Mouse (Mus musculus) C2C12 (cell line): ENCODE results near the gene Tssk3. TPM values are rescaled to one million over a fixed set of nuclear protein-coding genes. Genes with fewer than 3 reads are reported as not detected.
"Not testable (repeated sequence)": the region's sequence is repeated elsewhere in the genome, so short reads cannot be mapped to it uniquely, and the experiment has no call there.

ENCODE experiments used
- H3K27me3 ChIP-seq: one replicate; pipeline ENCODE4 v1.6.1; 2011; ENCODE audit not compliant: control insufficient read depth, insufficient read depth, insufficient read length
- H3K36me3 ChIP-seq: one replicate; pipeline ENCODE4 v1.6.1; 2011; ENCODE audit not compliant: control insufficient read depth, insufficient read depth
- H3K4me3 ChIP-seq: one replicate; pipeline ENCODE4 v1.5.1; 2011; ENCODE audit warnings: mild to moderate bottlenecking, control low read depth; ENCODE audit not compliant: poor library complexity, insufficient read depth, severe bottlenecking
- H3K79me2 ChIP-seq: one replicate; pipeline ENCODE4 v1.6.1; 2011; ENCODE audit not compliant: control insufficient read depth, insufficient read depth
- H3K79me3 ChIP-seq: one replicate; pipeline ENCODE4 v1.6.1; 2011; ENCODE audit warnings: low read depth, control low read depth
- H3ac ChIP-seq: one replicate; pipeline ENCODE3; 2011; ENCODE audit warnings: low read depth; ENCODE audit not compliant: control insufficient read depth, insufficient read length
- CEBPB ChIP-seq: IDR thresholded peaks from one replicate; pipeline ENCODE4 v1.6.1; 2011; ENCODE audit warnings: low read depth, mild to moderate bottlenecking, control low read depth, moderate library complexity
- CTCF ChIP-seq: IDR thresholded peaks from one replicate; pipeline ENCODE4 v1.5.1; 2011; ENCODE audit not compliant: control insufficient read depth, insufficient read depth, insufficient read length
- FOSL1 ChIP-seq: IDR thresholded peaks from one replicate; pipeline ENCODE4 v1.8.0; 2011; ENCODE audit warnings: mild to moderate bottlenecking, low read length; ENCODE audit not compliant: poor library complexity, insufficient read depth, severe bottlenecking
- MAX ChIP-seq: IDR thresholded peaks from one replicate; pipeline ENCODE4 v1.6.1; 2011; ENCODE audit warnings: mild to moderate bottlenecking, control low read depth
- MYOD1 ChIP-seq: IDR thresholded peaks from one replicate; pipeline ENCODE4 v1.6.1; 2011; ENCODE audit warnings: low read depth; ENCODE audit not compliant: control insufficient read depth, insufficient read length
- MYOG ChIP-seq: IDR thresholded peaks from one replicate; pipeline ENCODE4 v1.6.1; 2011; ENCODE audit not compliant: control insufficient read depth, insufficient read length; ENCODE audit errors: extremely low read depth
- USF1 ChIP-seq: IDR thresholded peaks from one replicate; pipeline ENCODE4 v1.6.1; 2011; ENCODE audit warnings: low read depth, mild to moderate bottlenecking, control low read depth, moderate library complexity
- long read RNA-seq, 2 experiments: library from polyadenylated mRNA; unstranded; transcript quantifications; one replicate each; pipeline ENCODE4 v2.0.0; 2019 to 2020
- polyA plus RNA-seq: library from polyadenylated mRNA; unstranded; fragments of >200 nt; fragmentation: generic; extraction: Trizol; gene quantifications from one replicate; pipeline ENCODE4 v1.2.1, GENCODE M21; 2012; ENCODE audit warnings: missing spikeins

Gene Tssk3
- not detected for polyA plus RNA-seq
- long read RNA-seq, experiment 1: 0 reads
- long read RNA-seq, experiment 2: 0 reads

- H3ac ChIP-seq: no peak within 1 kb of the TSS
- peaks cover 4% of the 10 kb centered on the region for H3K27me3 ChIP-seq
- peaks cover 14% of the 10 kb centered on the region for H3K36me3 ChIP-seq
- no peaks in the 10 kb centered on the region for H3K79me3 ChIP-seq
- TF ChIP-seq MYOD1 (no peak), CEBPB (no peak), MAX (no peak), USF1 (no peak), MYOG (no peak), FOSL1 (no peak), CTCF (no peak)
- no peaks in the 10 kb centered on the region for H3K79me2 ChIP-seq
- no peak within 1 kb of the TSS for H3K4me3 ChIP-seq
Measured at GRCm38 (mm10) chr4:129490972-129491880, at the start of gene Tssk3, which contains the start of gene Fam229a. Gene Tssk3 (minus strand): TSS chr4:129491022. Gene Fam229a (plus strand): TSS chr4:129491190.

GRCm38 (mm10) chr4:129540012-129540411, 49.2 kb upstream of the Tssk3 start:
- peaks cover 53% of the 10 kb centered on the region for H3K79me3 ChIP-seq
- no peak overlapping the region for H3ac ChIP-seq
- peaks cover 5% of the 10 kb centered on the region for H3K36me3 ChIP-seq
- no peak overlapping the region for H3K4me3 ChIP-seq
- TF ChIP-seq FOSL1: no peak
- TF ChIP-seq CTCF: peak; percentile 42
- no peaks in the 10 kb centered on the region for H3K27me3 ChIP-seq
- peaks cover 72% of the 10 kb centered on the region for H3K79me2 ChIP-seq

- H3K36me3 ChIP-seq: peaks cover 37% of the 10 kb centered on the region
- not testable (repeated sequence) for H3K79me3 ChIP-seq, H3K4me3 ChIP-seq, H3ac ChIP-seq, H3K27me3 ChIP-seq, H3K79me2 ChIP-seq
Measured at GRCm38 (mm10) chr4:129528901-129529300, 38.1 kb upstream of the Tssk3 start.

- Histone ChIP-seq H3K27me3 (no peaks in the 10 kb centered on the region), H3K36me3 (peaks cover 54% of the 10 kb centered on the region), H3K4me3 (no peak overlapping the region), H3K79me2 (no peaks in the 10 kb centered on the region), H3ac (no peak overlapping the region), H3K79me3 (peaks cover under 1% of the 10 kb centered on the region)
- no peak for TF ChIP-seq MAX
- no peak for TF ChIP-seq CTCF
- no peak for TF ChIP-seq CEBPB
- TF ChIP-seq USF1: no peak
- TF ChIP-seq FOSL1: no peak
- no peak for TF ChIP-seq MYOG
- TF ChIP-seq MYOD1: no peak
Measured at GRCm38 (mm10) chr4:129525889-129526288, 35.1 kb upstream of the Tssk3 start.

GRCm38 (mm10) chr4:129525338-129525737, 34.5 kb upstream of the Tssk3 start:
- TF ChIP-seq MYOG (no peak), USF1 (no peak), FOSL1 (no peak), CEBPB (no peak), MYOD1 (no peak), MAX (no peak), CTCF (no peak)
- H3K36me3 ChIP-seq: peaks cover 56% of the 10 kb centered on the region
- H3K79me3 ChIP-seq: peaks cover 1% of the 10 kb centered on the region
- H3K79me2 ChIP-seq: no peaks in the 10 kb centered on the region
- H3ac ChIP-seq: no peak overlapping the region
- no peak overlapping the region for H3K4me3 ChIP-seq
- H3K27me3 ChIP-seq: no peaks in the 10 kb centered on the region

GRCm38 (mm10) chr4:129518519-129518918, 27.7 kb upstream of the Tssk3 start:
- no peak overlapping the region for H3K4me3 ChIP-seq
- no peaks in the 10 kb centered on the region for H3K27me3 ChIP-seq
- TF ChIP-seq CEBPB: no peak
- no peak for TF ChIP-seq CTCF
- no peak for TF ChIP-seq MYOG
- no peak for TF ChIP-seq MYOD1
- TF ChIP-seq FOSL1: no peak
- TF ChIP-seq USF1: no peak
- TF ChIP-seq MAX: no peak
- H3K79me2 ChIP-seq: peaks cover 20% of the 10 kb centered on the region
- H3K36me3 ChIP-seq: peaks cover 58% of the 10 kb centered on the region
- peaks cover 4% of the 10 kb centered on the region for H3K79me3 ChIP-seq
- H3ac ChIP-seq: no peak overlapping the region
